Mouse (Mus musculus): ENCODE measurements around the gene Psmf1. TPM values are rescaled to one million over a fixed set of nuclear protein-coding genes. Genes with fewer than 3 reads are reported as not detected.

Gene Psmf1
- 47.2 and 50.1 TPM in 2 replicates for polyA plus RNA-seq (2016; fragmentation: Nextera tagmentation; extraction: Ambion mirVana)

GRCm38 (mm10) chr2:151743845-151744244 lies at the start of gene Psmf1:
Gene Psmf1 (minus strand): TSS chr2:151744186.
- no peak for ATAC-seq (ENCODE audit: insufficient number of reproducible peaks, insufficient read depth, low FRiP score, low TSS enrichment, low read depth)
- Histone ChIP-seq H3K27me3 (0 out of 2 replicates have a peak, but pooled peaks cover 3% of the 10 kb centered on the region), H3K36me3 (no peaks in the 10 kb centered on the region), H3K4me3 (replicated peaks) (no peak within 1 kb of the TSS), H3K4me2 (no peak within 1 kb of the TSS), H3K9ac (replicated peaks) (no peak within 1 kb of the TSS), H3K27ac (no peak within 1 kb of the TSS), H3K4me1 (replicated peaks) (peaks cover 19% of the 10 kb centered on the region), H3K9me3 (no peaks in the 10 kb centered on the region)

- no peaks in the 10 kb centered on the region for H3K36me3 ChIP-seq
- peaks cover 30% of the 10 kb centered on the region for H3K27me3 ChIP-seq
- peaks cover 19% of the 10 kb centered on the region for H3K4me1 ChIP-seq (replicated peaks)
- H3K27ac ChIP-seq = no peak overlapping the region
- WGBS = 13% methylated on average over 5 of the region's 5 CpGs
- no peaks in the 10 kb centered on the region for H3K9me3 ChIP-seq
- ATAC-seq (ENCODE audit: insufficient number of reproducible peaks, insufficient read depth, low FRiP score, low TSS enrichment, low read depth) = no peak
- H3K4me2 ChIP-seq = no peak overlapping the region
- no peak overlapping the region for H3K9ac ChIP-seq (replicated peaks)
- H3K4me3 ChIP-seq (replicated peaks) = no peak overlapping the region
These were observed 47.2 kb upstream of the Psmf1 start for GRCm38 (mm10) chr2:151791156-151791555.

GRCm38 (mm10) chr2:151790169-151790568 lies 46.2 kb upstream of the Psmf1 start:
- H3K9me3 ChIP-seq = no peaks in the 10 kb centered on the region
- no peak overlapping the region for H3K9ac ChIP-seq (replicated peaks)
- H3K4me1 ChIP-seq (replicated peaks) = peaks cover 19% of the 10 kb centered on the region
- no peak overlapping the region for H3K27ac ChIP-seq
- ATAC-seq (ENCODE audit: insufficient number of reproducible peaks, insufficient read depth, low FRiP score, low TSS enrichment, low read depth) = 0 out of 2 replicates have a peak, but pooled peaks have one; percentile 26
- peaks cover 30% of the 10 kb centered on the region for H3K27me3 ChIP-seq
- no peaks in the 10 kb centered on the region for H3K36me3 ChIP-seq
- no peak overlapping the region for H3K4me3 ChIP-seq (replicated peaks)
- 9% methylated on average over 7 of the region's 7 CpGs for WGBS
- peak overlapping the region; percentile 19 for H3K4me2 ChIP-seq

GRCm38 (mm10) chr2:151788221-151788977 lies 44.4 kb upstream of the Psmf1 start:
- H3K4me1 ChIP-seq (replicated peaks) = peaks cover 19% of the 10 kb centered on the region
- no peak for ATAC-seq (ENCODE audit: insufficient number of reproducible peaks, insufficient read depth, low FRiP score, low TSS enrichment, low read depth)
- 66% methylated on average over 7 of the region's 7 CpGs for WGBS

GRCm38 (mm10) chr2:151783493-151783892 lies 39.5 kb upstream of the Psmf1 start:
- Histone ChIP-seq H3K9ac (replicated peaks) (no peak overlapping the region), H3K36me3 (no peaks in the 10 kb centered on the region), H3K27ac (no peak overlapping the region), H3K4me2 (no peak overlapping the region), H3K4me1 (replicated peaks) (no peaks in the 10 kb centered on the region), H3K9me3 (no peaks in the 10 kb centered on the region), H3K4me3 (replicated peaks) (no peak overlapping the region), H3K27me3 (peaks cover 2% of the 10 kb centered on the region; the same call in 1 of the 2 replicates)
- WGBS = 96% methylated on average over 2 of the region's 2 CpGs
- ATAC-seq (ENCODE audit: insufficient number of reproducible peaks, insufficient read depth, low FRiP score, low TSS enrichment, low read depth) = no peak

More at GRCm38 (mm10) chr2:151788221-151788977, 44.4 kb upstream of the Psmf1 start:
- H3K36me3 ChIP-seq = no peaks in the 10 kb centered on the region
- H3K27me3 ChIP-seq = peaks cover 27% of the 10 kb centered on the region
- H3K9me3 ChIP-seq = no peaks in the 10 kb centered on the region
- H3K9ac ChIP-seq (replicated peaks) = no peak overlapping the region
- no peak overlapping the region for H3K27ac ChIP-seq
- no peak overlapping the region for H3K4me2 ChIP-seq
- no peak overlapping the region for H3K4me3 ChIP-seq (replicated peaks)

- H3K27ac ChIP-seq = no peak overlapping the region
- no peak overlapping the region for H3K4me3 ChIP-seq (replicated peaks)
- 88% methylated on average over 3 of the region's 3 CpGs for WGBS
- no peaks in the 10 kb centered on the region for H3K4me1 ChIP-seq (replicated peaks)
- ATAC-seq (ENCODE audit: insufficient number of reproducible peaks, insufficient read depth, low FRiP score, low TSS enrichment, low read depth) = no peak
- H3K36me3 ChIP-seq = no peaks in the 10 kb centered on the region
- no peaks in the 10 kb centered on the region for H3K9me3 ChIP-seq
- no peaks in the 10 kb centered on the region for H3K27me3 ChIP-seq
- no peak overlapping the region for H3K9ac ChIP-seq (replicated peaks)
- no peak overlapping the region for H3K4me2 ChIP-seq
These were observed 33.4 kb upstream of the Psmf1 start for GRCm38 (mm10) chr2:151777366-151777765.

GRCm38 (mm10) chr2:151773476-151773875 lies 29.5 kb upstream of the Psmf1 start:
- ATAC-seq (ENCODE audit: insufficient number of reproducible peaks, insufficient read depth, low FRiP score, low TSS enrichment, low read depth) = no peak
- H3K9ac ChIP-seq (replicated peaks) = no peak overlapping the region
- H3K27me3 ChIP-seq = no peaks in the 10 kb centered on the region
- H3K27ac ChIP-seq = no peak overlapping the region
- H3K9me3 ChIP-seq = no peaks in the 10 kb centered on the region
- no peaks in the 10 kb centered on the region for H3K4me1 ChIP-seq (replicated peaks)
- H3K4me2 ChIP-seq = no peak overlapping the region
- no peaks in the 10 kb centered on the region for H3K36me3 ChIP-seq
- H3K4me3 ChIP-seq (replicated peaks) = no peak overlapping the region
- 86% methylated on average over 8 of the region's 8 CpGs for WGBS

GRCm38 (mm10) chr2:151772169-151772568 lies 28.2 kb upstream of the Psmf1 start:
- Histone ChIP-seq H3K36me3 (no peaks in the 10 kb centered on the region), H3K27me3 (no peaks in the 10 kb centered on the region), H3K27ac (no peak overlapping the region), H3K9ac (replicated peaks) (no peak overlapping the region), H3K4me1 (replicated peaks) (no peaks in the 10 kb centered on the region), H3K9me3 (no peaks in the 10 kb centered on the region), H3K4me2 (no peak overlapping the region), H3K4me3 (replicated peaks) (no peak overlapping the region)
- WGBS = 85% methylated on average over 4 of the region's 4 CpGs
- ATAC-seq (ENCODE audit: insufficient number of reproducible peaks, insufficient read depth, low FRiP score, low TSS enrichment, low read depth) = no peak

- no peak overlapping the region for H3K9ac ChIP-seq (replicated peaks)
- no peaks in the 10 kb centered on the region for H3K4me1 ChIP-seq (replicated peaks)
- no peak overlapping the region for H3K4me3 ChIP-seq (replicated peaks)
- 0 out of 2 replicates have a peak, but pooled peaks cover 3% of the 10 kb centered on the region for H3K9me3 ChIP-seq
- no peaks in the 10 kb centered on the region for H3K27me3 ChIP-seq
- no peak overlapping the region for H3K27ac ChIP-seq
- no peaks in the 10 kb centered on the region for H3K36me3 ChIP-seq
- no peak for ATAC-seq (ENCODE audit: insufficient number of reproducible peaks, insufficient read depth, low FRiP score, low TSS enrichment, low read depth)
- 85% methylated on average over 2 of the region's 2 CpGs for WGBS
- no peak overlapping the region for H3K4me2 ChIP-seq
These were observed 20.6 kb upstream of the Psmf1 start for GRCm38 (mm10) chr2:151764557-151764956.

- Histone ChIP-seq H3K4me3 (replicated peaks) (no peak overlapping the region), H3K36me3 (no peaks in the 10 kb centered on the region), H3K9me3 (0 out of 2 replicates have a peak, but pooled peaks cover 3% of the 10 kb centered on the region), H3K4me2 (no peak overlapping the region), H3K27ac (no peak overlapping the region), H3K9ac (replicated peaks) (no peak overlapping the region), H3K4me1 (replicated peaks) (peaks cover 10% of the 10 kb centered on the region), H3K27me3 (no peaks in the 10 kb centered on the region)
- ATAC-seq (ENCODE audit: insufficient number of reproducible peaks, insufficient read depth, low FRiP score, low TSS enrichment, low read depth) = no peak
- WGBS = 12% methylated on average over 1 of the region's 1 CpGs
These were observed 14.9 kb upstream of the Psmf1 start for GRCm38 (mm10) chr2:151758806-151759353.

- Histone ChIP-seq H3K9me3 (0 out of 2 replicates have a peak, but pooled peaks cover 3% of the 10 kb centered on the region), H3K27me3 (no peaks in the 10 kb centered on the region), H3K4me3 (replicated peaks) (no peak overlapping the region), H3K9ac (replicated peaks) (no peak overlapping the region), H3K4me1 (replicated peaks) (peaks cover 10% of the 10 kb centered on the region), H3K4me2 (no peak overlapping the region), H3K27ac (no peak overlapping the region), H3K36me3 (no peaks in the 10 kb centered on the region)
- WGBS = 42% methylated on average over 5 of the region's 5 CpGs
- no peak for ATAC-seq (ENCODE audit: insufficient number of reproducible peaks, insufficient read depth, low FRiP score, low TSS enrichment, low read depth)
These were observed 13.5 kb upstream of the Psmf1 start for GRCm38 (mm10) chr2:151757451-151757850.
